Mouse (Mus musculus) neural tube, embryonic 12.5 days (tissue): ENCODE measurements at regions not wholly inside any gene's neighbourhood (a gene's known extent, or its start where the extent isn't known, plus 50 kb on each side); places are given as distances from the start of the nearest gene placed in this dataset.
A peak's percentile ranks its signal among the peaks of the same experiment; 100 is the strongest.

Experiments
- ATAC-seq: fragments of 200-750 bp; cut with Nextera tagmentation; 2 replicates; pipeline ENCODE4 v1.8.0; 2017; ENCODE audit warnings: low read depth, mild to moderate bottlenecking, moderate TSS enrichment, moderate library complexity; ENCODE audit not compliant: low FRiP score
- H3K27ac ChIP-seq: fragments of 300-500 bp; sonication (generic); 2 replicates; pipeline ENCODE4 v1.5.1; 2016
- H3K27me3 ChIP-seq: fragments of 300-500 bp; sonication (generic); replicated peaks from 2 replicates; pipeline ENCODE4 v1.6.1; 2016; ENCODE audit warnings: mild to moderate bottlenecking
- H3K36me3 ChIP-seq: fragments of 300-500 bp; sonication (generic); 2 replicates; pipeline ENCODE4 v1.6.1; 2016; ENCODE audit warnings: mild to moderate bottlenecking
- H3K4me1 ChIP-seq: fragments of 300-500 bp; sonication (generic); 2 replicates; pipeline ENCODE4 v1.6.1; 2016
- H3K4me2 ChIP-seq: fragments of 300-500 bp; sonication (generic); replicated peaks from 2 replicates; pipeline ENCODE4 v1.6.1; 2016; ENCODE audit warnings: mild to moderate bottlenecking
- H3K4me3 ChIP-seq: fragments of 300-500 bp; sonication (generic); 2 replicates; pipeline ENCODE4 v1.5.1; 2016
- H3K9ac ChIP-seq: fragments of 300-500 bp; sonication (generic); 2 replicates; pipeline ENCODE4 v1.6.1; 2016; ENCODE audit warnings: mild to moderate bottlenecking
- H3K9me3 ChIP-seq: fragments of 300-500 bp; sonication (generic); 2 replicates; pipeline ENCODE4 v1.6.1; 2016; ENCODE audit warnings: mild to moderate bottlenecking
- WGBS: fragments of 180-500 bp; shearing (Covaris S2); methylation state at CpG from one replicate; pipeline ENCODE4 v1.1.7; 2016; 5-methylcytosine and 5-hydroxymethylcytosine counted together

- Histone ChIP-seq H3K9ac (no peak overlapping the region), H3K4me1 (no peaks in the 10 kb centered on the region)
- WGBS = 68% methylated on average over 3 of the region's 3 CpGs
These were observed 440.9 kb downstream of the Nbas start for GRCm38 (mm10) chr12:13709806-13710205.

GRCm38 (mm10) chr12:13707747-13708146 lies 438.8 kb downstream of the Nbas start:
- no peaks in the 10 kb centered on the region for H3K9me3 ChIP-seq
- H3K4me2 ChIP-seq = no peak overlapping the region
- H3K4me3 ChIP-seq = no peak overlapping the region
- no peak overlapping the region for H3K9ac ChIP-seq
- H3K4me1 ChIP-seq = no peaks in the 10 kb centered on the region
- 88% methylated on average over 5 of the region's 5 CpGs for WGBS
- no peaks in the 10 kb centered on the region for H3K36me3 ChIP-seq
- no peaks in the 10 kb centered on the region for H3K27me3 ChIP-seq
- ATAC-seq = no peak
- no peak overlapping the region for H3K27ac ChIP-seq

More at GRCm38 (mm10) chr12:13709806-13710205, 440.9 kb downstream of the Nbas start:
- no peak overlapping the region for H3K4me3 ChIP-seq
- ATAC-seq = no peak
- no peaks in the 10 kb centered on the region for H3K36me3 ChIP-seq
- H3K9me3 ChIP-seq = no peaks in the 10 kb centered on the region
- H3K4me2 ChIP-seq = no peak overlapping the region
- no peaks in the 10 kb centered on the region for H3K27me3 ChIP-seq
- H3K27ac ChIP-seq = no peak overlapping the region

GRCm38 (mm10) chr12:13706510-13706909 lies 437.6 kb downstream of the Nbas start:
- Histone ChIP-seq H3K36me3 (no peaks in the 10 kb centered on the region), H3K9me3 (no peaks in the 10 kb centered on the region), H3K9ac (no peak overlapping the region), H3K4me2 (no peak overlapping the region), H3K27ac (no peak overlapping the region), H3K4me3 (no peak overlapping the region), H3K27me3 (no peaks in the 10 kb centered on the region), H3K4me1 (no peaks in the 10 kb centered on the region)
- WGBS = 51% methylated on average over 4 of the region's 4 CpGs
- 0 out of 2 replicates have a peak, but pooled peaks have one; percentile 13 for ATAC-seq

GRCm38 (mm10) chr12:13703604-13704003 lies 434.7 kb downstream of the Nbas start:
- WGBS = 83% methylated on average over 3 of the region's 3 CpGs
- no peaks in the 10 kb centered on the region for H3K27me3 ChIP-seq
- H3K36me3 ChIP-seq = no peaks in the 10 kb centered on the region
- no peak overlapping the region for H3K4me3 ChIP-seq
- H3K9ac ChIP-seq = no peak overlapping the region
- H3K27ac ChIP-seq = no peak overlapping the region
- no peak overlapping the region for H3K4me2 ChIP-seq
- no peak for ATAC-seq
- H3K4me1 ChIP-seq = no peaks in the 10 kb centered on the region
- no peaks in the 10 kb centered on the region for H3K9me3 ChIP-seq

- Histone ChIP-seq H3K4me3 (no peak overlapping the region), H3K36me3 (no peaks in the 10 kb centered on the region), H3K9me3 (no peaks in the 10 kb centered on the region), H3K27me3 (no peaks in the 10 kb centered on the region), H3K4me2 (no peak overlapping the region), H3K9ac (no peak overlapping the region), H3K27ac (no peak overlapping the region), H3K4me1 (no peaks in the 10 kb centered on the region)
- 93% methylated on average over 2 of the region's 2 CpGs for WGBS
- ATAC-seq = no peak
These were observed 430.9 kb downstream of the Nbas start for GRCm38 (mm10) chr12:13699858-13700257.

- Histone ChIP-seq H3K9me3 (no peaks in the 10 kb centered on the region), H3K9ac (no peak overlapping the region), H3K36me3 (no peaks in the 10 kb centered on the region), H3K4me3 (no peak overlapping the region), H3K27me3 (no peaks in the 10 kb centered on the region), H3K4me1 (no peaks in the 10 kb centered on the region), H3K4me2 (no peak overlapping the region), H3K27ac (no peak overlapping the region)
- WGBS = 72% methylated on average over 4 of the region's 4 CpGs
- ATAC-seq = no peak
These were observed 429.9 kb downstream of the Nbas start for GRCm38 (mm10) chr12:13698834-13699233.

GRCm38 (mm10) chr12:13691394-13692165 lies 422.6 kb downstream of the Nbas start:
- H3K9ac ChIP-seq = no peak overlapping the region
- H3K4me1 ChIP-seq = no peaks in the 10 kb centered on the region; the same call in 1 of the 2 replicates
- H3K9me3 ChIP-seq = no peaks in the 10 kb centered on the region
- ATAC-seq = peak; percentile 53; the same call in 1 of the 2 replicates
- H3K4me2 ChIP-seq = no peak overlapping the region
- no peaks in the 10 kb centered on the region for H3K36me3 ChIP-seq
- WGBS = 50% methylated on average over 2 of the region's 2 CpGs
- no peak overlapping the region for H3K27ac ChIP-seq
- H3K27me3 ChIP-seq = no peaks in the 10 kb centered on the region
- H3K4me3 ChIP-seq = no peak overlapping the region

GRCm38 (mm10) chr12:13677266-13677665 lies 408.3 kb downstream of the Nbas start:
- WGBS = 76% methylated on average over 1 of the region's 1 CpGs
- no peak overlapping the region for H3K9ac ChIP-seq
- no peaks in the 10 kb centered on the region for H3K9me3 ChIP-seq
- H3K36me3 ChIP-seq = no peaks in the 10 kb centered on the region
- no peaks in the 10 kb centered on the region for H3K27me3 ChIP-seq
- H3K4me3 ChIP-seq = no peak overlapping the region
- H3K4me1 ChIP-seq = no peaks in the 10 kb centered on the region
- no peak overlapping the region for H3K4me2 ChIP-seq
- ATAC-seq = no peak
- no peak overlapping the region for H3K27ac ChIP-seq

GRCm38 (mm10) chr12:13669453-13669852 lies 400.5 kb downstream of the Nbas start:
- H3K27me3 ChIP-seq = no peaks in the 10 kb centered on the region
- H3K4me1 ChIP-seq = no peaks in the 10 kb centered on the region
- H3K27ac ChIP-seq = no peak overlapping the region
- H3K9me3 ChIP-seq = no peaks in the 10 kb centered on the region
- no peak for ATAC-seq
- H3K4me3 ChIP-seq = no peak overlapping the region
- no peak overlapping the region for H3K4me2 ChIP-seq
- H3K9ac ChIP-seq = no peak overlapping the region
- H3K36me3 ChIP-seq = no peaks in the 10 kb centered on the region

GRCm38 (mm10) chr12:13668485-13669022 lies 399.6 kb downstream of the Nbas start:
- no peak overlapping the region for H3K4me2 ChIP-seq
- no peak for ATAC-seq
- WGBS = 70% methylated on average over 3 of the region's 3 CpGs

GRCm38 (mm10) chr12:13639336-13639735 lies 370.4 kb downstream of the Nbas start:
- Histone ChIP-seq H3K4me3 (no peak overlapping the region), H3K27ac (no peak overlapping the region), H3K4me2 (no peak overlapping the region), H3K4me1 (no peaks in the 10 kb centered on the region), H3K36me3 (no peaks in the 10 kb centered on the region), H3K27me3 (no peaks in the 10 kb centered on the region), H3K9ac (no peak overlapping the region), H3K9me3 (no peaks in the 10 kb centered on the region)
- 70% methylated on average over 1 of the region's 1 CpGs for WGBS
- no peak for ATAC-seq

More at GRCm38 (mm10) chr12:13668485-13669022, 399.6 kb downstream of the Nbas start:
- no peaks in the 10 kb centered on the region for H3K4me1 ChIP-seq
- no peak overlapping the region for H3K27ac ChIP-seq
- H3K36me3 ChIP-seq = no peaks in the 10 kb centered on the region
- H3K9me3 ChIP-seq = no peaks in the 10 kb centered on the region
- no peak overlapping the region for H3K4me3 ChIP-seq
- H3K9ac ChIP-seq = no peak overlapping the region
- no peaks in the 10 kb centered on the region for H3K27me3 ChIP-seq
